Mouse (Mus musculus) sigmoid colon, adult 10 weeks (tissue): ENCODE data around the gene Glis2. TPM values are rescaled to one million over a fixed set of nuclear protein-coding genes. Genes with fewer than 3 reads are reported as not detected.

ENCODE experiments used
- polyA plus RNA-seq: library from polyadenylated mRNA; stranded (reverse); fragments of 350-450 nt; fragmentation: Illumina TruSeq; extraction: RNeasy Lipid Tissue Mini Kit (QIAGEN cat#74804); gene quantifications from one replicate; pipeline ENCODE4 v1.2.3, GENCODE M21; 2014; ENCODE audit warnings: low read depth, low replicate concordance

The Glis2 gene
- polyA plus RNA-seq, result 0.79 TPM

DNA sequence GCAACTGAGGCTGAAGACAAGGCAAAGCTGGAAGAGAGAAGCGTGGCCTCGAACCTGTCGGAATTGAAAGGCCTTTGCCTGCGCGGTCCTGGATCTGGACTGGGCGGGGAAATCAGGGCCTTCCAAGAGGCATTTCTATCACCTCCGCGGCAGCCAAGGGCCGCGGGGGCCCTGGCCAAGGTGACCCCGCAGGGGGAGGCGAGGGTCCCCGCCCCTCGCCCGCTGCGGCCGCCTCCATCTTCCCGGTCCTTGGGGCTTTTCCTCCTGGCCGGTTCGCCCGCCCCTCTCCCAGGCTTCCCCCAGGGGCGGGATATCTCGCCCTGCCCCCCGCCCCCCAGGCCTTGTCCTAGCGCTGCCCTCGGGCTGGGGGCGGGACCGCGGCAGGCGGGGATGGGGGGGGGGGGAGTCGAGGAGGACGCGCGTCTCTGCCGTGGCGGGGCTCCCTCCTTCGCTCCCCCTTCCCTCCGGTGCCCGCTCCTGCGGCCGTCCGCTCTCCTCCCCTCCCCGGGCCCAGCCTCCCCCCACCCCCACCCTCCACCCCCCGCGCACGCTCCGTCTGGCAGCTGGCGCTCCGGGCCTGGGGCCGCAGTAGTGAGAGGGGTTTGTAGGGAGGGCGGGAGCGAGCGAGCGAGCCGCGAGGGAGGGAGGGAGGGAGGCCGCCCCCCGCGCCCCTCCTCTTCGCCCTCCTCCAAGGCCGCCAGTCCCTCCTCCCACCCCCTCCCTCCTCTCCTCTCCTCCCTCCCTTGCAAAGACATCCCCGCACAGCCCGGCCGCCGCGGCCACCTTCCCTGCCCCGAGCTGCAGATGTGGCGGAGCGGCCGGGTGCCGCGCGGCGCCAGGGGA lies at the start of gene Glis2:
TSS of gene Glis2 (plus strand) at position 743 of the 843 bp plus-strand sequence.

DNA sequence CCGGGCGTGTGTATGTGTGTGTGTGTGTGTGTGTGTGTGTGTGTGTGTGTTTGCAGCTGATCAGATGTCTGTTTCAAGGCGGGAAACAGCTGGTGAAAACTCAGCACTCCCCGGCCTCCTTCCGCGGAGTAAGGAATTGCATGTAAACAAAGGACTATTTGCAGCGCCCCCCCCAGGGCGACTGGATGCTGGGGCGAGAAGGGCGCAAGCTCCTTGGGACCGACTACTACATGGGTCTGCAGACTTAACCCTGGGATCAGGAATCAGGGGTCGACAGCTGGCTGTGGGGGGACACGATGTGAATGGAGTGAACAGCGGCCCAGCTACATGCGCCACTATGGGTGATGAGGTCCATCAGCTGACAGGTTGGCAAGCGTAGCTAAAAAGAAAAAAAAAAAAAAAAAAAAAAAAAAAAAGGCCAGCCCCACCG lies 34.8 kb upstream of the Glis2 start, which contains the start of gene Tfap4:
TSS of gene Tfap4 (minus strand) at position 140 of the 430 bp plus-strand sequence.

DNA sequence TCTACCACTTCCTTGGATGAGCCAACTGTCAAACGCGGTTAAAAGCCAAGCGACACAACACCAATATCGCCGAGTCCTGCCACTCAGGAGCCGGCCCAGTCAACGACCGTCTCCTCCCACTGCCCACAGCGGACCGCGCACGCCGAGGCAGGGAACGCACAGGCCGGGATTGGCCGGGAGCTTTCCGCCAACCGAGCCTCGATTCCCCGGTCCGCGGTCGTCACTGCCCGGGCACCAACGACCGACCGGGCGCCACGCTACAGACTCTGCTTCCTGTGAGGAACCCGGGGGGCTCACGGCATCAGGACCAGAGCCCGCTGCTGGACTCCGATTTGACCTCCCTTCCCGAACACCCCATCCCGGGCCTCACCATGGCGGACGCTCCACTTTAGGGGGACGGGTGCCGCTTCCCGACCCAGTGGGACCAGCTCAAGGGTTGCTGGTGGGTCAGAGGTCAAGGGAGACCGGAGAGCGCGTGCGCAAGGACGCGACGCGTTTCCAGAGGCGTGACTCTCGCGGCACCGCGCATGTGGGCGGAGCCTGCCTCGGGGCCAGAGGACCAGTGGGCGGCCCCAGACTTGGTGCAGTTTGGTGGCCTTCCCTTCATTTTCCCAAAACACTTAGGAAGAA lies 30.1 kb downstream of the Glis2 start, which contains the start of gene Pam16:
TSS of gene Pam16 (minus strand) at position 508 of the 630 bp plus-strand sequence.

DNA sequence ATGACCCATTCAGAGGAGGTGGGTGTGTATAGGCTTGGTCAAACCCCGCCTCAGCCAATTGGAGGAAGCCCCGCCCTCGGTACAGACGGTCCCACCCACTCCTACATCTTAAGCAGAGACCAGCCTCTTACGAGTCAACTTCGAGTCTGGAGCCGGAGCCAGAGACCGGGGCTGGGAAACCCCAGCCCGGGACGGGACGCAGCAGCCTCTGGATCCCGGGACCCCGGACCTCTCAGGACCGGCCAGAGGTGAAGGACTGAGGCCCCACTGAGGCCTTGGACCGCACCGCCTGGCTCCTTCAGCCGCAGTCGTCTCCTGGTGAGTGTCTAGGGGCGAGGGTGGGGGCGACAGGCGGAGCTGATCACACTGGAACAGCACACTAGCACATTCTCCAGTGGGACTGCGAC lies 45.3 kb downstream of the Glis2 start, which contains the start of the genes Vasn and Dnaja3:
TSS of gene Vasn (plus strand) at position 111 of the 407 bp plus-strand sequence.
TSS of gene Dnaja3 (plus strand) at position 159 of the 407 bp plus-strand sequence.

Other genes with a start within 250 kb of the Glis2 start
- gene Adcy9, start 174.2 kb upstream of the Glis2 start, polyA plus RNA-seq, result 1.2 TPM
- 3.3 TPM for gene Srl, start 52.9 kb upstream of the Glis2 start, polyA plus RNA-seq
- 3.3 TPM for gene Tfap4, start 34.9 kb upstream of the Glis2 start, polyA plus RNA-seq
- 8.7 TPM for gene Pam16, start 30.3 kb downstream of the Glis2 start, polyA plus RNA-seq
- 0.57 TPM for gene Vasn, start 45.2 kb downstream of the Glis2 start, polyA plus RNA-seq
- 27.1 TPM for gene Dnaja3, start 45.3 kb downstream of the Glis2 start, polyA plus RNA-seq
- gene Coro7, start 85.1 kb downstream of the Glis2 start, polyA plus RNA-seq, result 2.0 TPM
- gene Nmral1, start 124.6 kb downstream of the Glis2 start, polyA plus RNA-seq, result 0.28 TPM
- 43.3 TPM for gene Hmox2, start 131.6 kb downstream of the Glis2 start, polyA plus RNA-seq
- 17.7 TPM for gene Cdip1, start 195.6 kb downstream of the Glis2 start, polyA plus RNA-seq
- not detected for gene 4930562C15Rik, start 240.7 kb downstream of the Glis2 start, polyA plus RNA-seq